Mouse (Mus musculus) gastrocnemius, postnatal 25 days (tissue): ENCODE results near the gene Runx3. TPM values are rescaled to one million over a fixed set of nuclear protein-coding genes. Genes with fewer than 3 reads are reported as not detected.
A peak's percentile ranks its signal among the peaks of the same experiment; 100 is the strongest.
"Not testable (repeated sequence)": the region's sequence is repeated elsewhere in the genome, so short reads cannot be mapped to it uniquely, and the experiment has no call there.

Experiments
- DNase-seq: peaks from one replicate; pipeline ENCODE4 v3.0.0; 2022
- total RNA-seq, 2 experiments: library from RNA; stranded (reverse); gene quantifications; 1 replicate in 1 of 2; 2 replicates in 1 of 2; pipeline ENCODE4 v1.2.3; 2021

The Runx3 gene
- total RNA-seq, 2 experiments from 2014 or later: 0.11 TPM; not detected in 1

- no peak for DNase-seq
These were observed 50.9 kb downstream of the Runx3 start for GRCm38 (mm10) chr4:135171304-135171875.

- no peak for DNase-seq
These were observed 55.1 kb downstream of the Runx3 start for GRCm38 (mm10) chr4:135175406-135176120.

- DNase-seq: no peak
These were observed 57.1 kb downstream of the Runx3 start for GRCm38 (mm10) chr4:135177568-135177967.

- DNase-seq: no peak
These were observed 58.6 kb downstream of the Runx3 start for GRCm38 (mm10) chr4:135179077-135179481.

- DNase-seq: no peak
These were observed 61.4 kb downstream of the Runx3 start for GRCm38 (mm10) chr4:135181819-135182218.

GRCm38 (mm10) chr4:135184277-135184676 is 63.8 kb downstream of the Runx3 start:
- not testable (repeated sequence) for DNase-seq

GRCm38 (mm10) chr4:135189452-135190008 is 69.1 kb downstream of the Runx3 start:
- peak; percentile 54 for DNase-seq

- DNase-seq: no peak
These were observed 69.9 kb downstream of the Runx3 start for GRCm38 (mm10) chr4:135190364-135190763.

- no peak for DNase-seq
These were observed 70.7 kb downstream of the Runx3 start for GRCm38 (mm10) chr4:135191185-135191584.

- DNase-seq: no peak
These were observed 71.2 kb downstream of the Runx3 start for GRCm38 (mm10) chr4:135191604-135192003.

- DNase-seq: no peak
These were observed 72.4 kb downstream of the Runx3 start for GRCm38 (mm10) chr4:135192841-135193240.

GRCm38 (mm10) chr4:135197857-135198256 is 77.4 kb downstream of the Runx3 start:
- DNase-seq: no peak

GRCm38 (mm10) chr4:135201771-135202170 is 81.3 kb downstream of the Runx3 start:
- DNase-seq: no peak

GRCm38 (mm10) chr4:135203279-135203678 is 82.8 kb downstream of the Runx3 start:
- peak; percentile 32 for DNase-seq

- no peak for DNase-seq
These were observed 83.5 kb downstream of the Runx3 start for GRCm38 (mm10) chr4:135203806-135204560.

GRCm38 (mm10) chr4:135204666-135205065 is 84.2 kb downstream of the Runx3 start:
- no peak for DNase-seq

- DNase-seq: no peak
These were observed 84.8 kb downstream of the Runx3 start for GRCm38 (mm10) chr4:135205254-135205653.

- peak; percentile 67 for DNase-seq
These were observed 85.5 kb downstream of the Runx3 start for GRCm38 (mm10) chr4:135205711-135206600.

GRCm38 (mm10) chr4:135209846-135210245 is 89.4 kb downstream of the Runx3 start:
- DNase-seq: no peak

GRCm38 (mm10) chr4:135219652-135220051 is 99.2 kb downstream of the Runx3 start:
- peak; percentile 31 for DNase-seq

- DNase-seq: no peak
These were observed 100.2 kb downstream of the Runx3 start for GRCm38 (mm10) chr4:135220641-135221040.
